Mouse (Mus musculus): ENCODE data around the gene Cyp26b1. TPM values are rescaled to one million over a fixed set of nuclear protein-coding genes. Genes with fewer than 3 reads are reported as not detected.

Gene Cyp26b1
- polyA plus RNA-seq, 1 experiment from 2014 or later: 47.1 TPM

- Histone ChIP-seq H3K27me3 (ENCODE audit: low read depth, poor library complexity, severe bottlenecking) (peaks cover 49% of the 10 kb centered on the region), H3K4me3 (no peak overlapping the region), H3K27ac (peak overlapping the region; percentile 75), H3K36me3 (peaks cover 28% of the 10 kb centered on the region), H3K9me3 (replicated peaks) (no peaks in the 10 kb centered on the region; the same call in 1 of the 2 replicates), H3K4me1 (peaks cover 56% of the 10 kb centered on the region)
- DNase-seq (ENCODE audit: low spot score): no peak
Observed at GRCm38 (mm10) chr6:84569590-84569989, 24.1 kb downstream of the Cyp26b1 start.

- H3K4me1 ChIP-seq: peaks cover 50% of the 10 kb centered on the region
- no peak for DNase-seq (ENCODE audit: low spot score)
- no peaks in the 10 kb centered on the region; the same call in 1 of the 2 replicates for H3K9me3 ChIP-seq (replicated peaks)
- peaks cover 21% of the 10 kb centered on the region for H3K36me3 ChIP-seq
- 72% methylated on average over 6 of the region's 6 CpGs for WGBS
- no peak overlapping the region for H3K4me3 ChIP-seq
- no peak overlapping the region for H3K27ac ChIP-seq
- H3K27me3 ChIP-seq (ENCODE audit: low read depth, poor library complexity, severe bottlenecking): peaks cover 45% of the 10 kb centered on the region
Observed at GRCm38 (mm10) chr6:84568880-84569279, 24.8 kb downstream of the Cyp26b1 start.

GRCm38 (mm10) chr6:84567696-84568095 is 26.0 kb downstream of the Cyp26b1 start:
- Histone ChIP-seq H3K4me1 (peaks cover 41% of the 10 kb centered on the region), H3K27me3 (ENCODE audit: low read depth, poor library complexity, severe bottlenecking) (peaks cover 36% of the 10 kb centered on the region), H3K27ac (no peak overlapping the region), H3K4me3 (no peak overlapping the region), H3K9me3 (replicated peaks) (no peaks in the 10 kb centered on the region; the same call in 1 of the 2 replicates), H3K36me3 (peaks cover 9% of the 10 kb centered on the region)
- DNase-seq (ENCODE audit: low spot score): no peak
- 80% methylated on average over 4 of the region's 4 CpGs for WGBS

GRCm38 (mm10) chr6:84566825-84567224 is 26.9 kb downstream of the Cyp26b1 start:
- Histone ChIP-seq H3K4me1 (peaks cover 41% of the 10 kb centered on the region), H3K36me3 (peaks cover under 1% of the 10 kb centered on the region; the same call in 1 of the 2 replicates), H3K4me3 (no peak overlapping the region), H3K27me3 (ENCODE audit: low read depth, poor library complexity, severe bottlenecking) (peaks cover 31% of the 10 kb centered on the region), H3K9me3 (replicated peaks) (no peaks in the 10 kb centered on the region; the same call in 1 of the 2 replicates), H3K27ac (no peak overlapping the region)
- DNase-seq (ENCODE audit: low spot score): no peak
- WGBS: 68% methylated on average over 2 of the region's 2 CpGs

GRCm38 (mm10) chr6:84565245-84565644 is 28.5 kb downstream of the Cyp26b1 start:
- DNase-seq (ENCODE audit: low spot score): no peak
- 0 out of 2 replicates have a peak overlapping the region, but pooled peaks have one; percentile 6 for H3K27ac ChIP-seq
- no peaks in the 10 kb centered on the region; the same call in 1 of the 2 replicates for H3K9me3 ChIP-seq (replicated peaks)
- peaks cover 30% of the 10 kb centered on the region for H3K4me1 ChIP-seq
- 67% methylated on average over 5 of the region's 5 CpGs for WGBS
- no peaks in the 10 kb centered on the region for H3K36me3 ChIP-seq
- H3K27me3 ChIP-seq (ENCODE audit: low read depth, poor library complexity, severe bottlenecking): peaks cover 31% of the 10 kb centered on the region
- H3K4me3 ChIP-seq: no peak overlapping the region

GRCm38 (mm10) chr6:84562948-84563347 is 30.8 kb downstream of the Cyp26b1 start:
- WGBS: 60% methylated on average over 4 of the region's 4 CpGs

GRCm38 (mm10) chr6:84561171-84561570 is 32.5 kb downstream of the Cyp26b1 start:
- DNase-seq (ENCODE audit: low spot score): no peak
- WGBS: 86% methylated on average over 1 of the region's 1 CpGs
- Histone ChIP-seq H3K27ac (no peak overlapping the region), H3K4me3 (no peak overlapping the region), H3K27me3 (ENCODE audit: low read depth, poor library complexity, severe bottlenecking) (peaks cover 17% of the 10 kb centered on the region; the same call in 1 of the 2 replicates), H3K36me3 (no peaks in the 10 kb centered on the region), H3K9me3 (replicated peaks) (no peaks in the 10 kb centered on the region; the same call in 1 of the 2 replicates), H3K4me1 (peaks cover 17% of the 10 kb centered on the region)

More at GRCm38 (mm10) chr6:84562948-84563347, 30.8 kb downstream of the Cyp26b1 start:
- Histone ChIP-seq H3K27ac (no peak overlapping the region), H3K9me3 (replicated peaks) (no peaks in the 10 kb centered on the region; the same call in 1 of the 2 replicates), H3K27me3 (ENCODE audit: low read depth, poor library complexity, severe bottlenecking) (peaks cover 21% of the 10 kb centered on the region; the same call in 1 of the 2 replicates), H3K4me1 (peaks cover 13% of the 10 kb centered on the region), H3K4me3 (no peak overlapping the region), H3K36me3 (no peaks in the 10 kb centered on the region)
- no peak for DNase-seq (ENCODE audit: low spot score)

- 68% methylated on average over 9 of the region's 9 CpGs for WGBS
- no peak for DNase-seq (ENCODE audit: low spot score)
- Histone ChIP-seq H3K9me3 (replicated peaks) (no peaks in the 10 kb centered on the region), H3K4me3 (no peak overlapping the region), H3K27me3 (ENCODE audit: low read depth, poor library complexity, severe bottlenecking) (no peaks in the 10 kb centered on the region), H3K4me1 (peaks cover 11% of the 10 kb centered on the region), H3K36me3 (no peaks in the 10 kb centered on the region), H3K27ac (no peak overlapping the region)
Observed at GRCm38 (mm10) chr6:84549852-84550437, 43.8 kb downstream of the Cyp26b1 start.

GRCm38 (mm10) chr6:84545428-84545827 is 48.3 kb downstream of the Cyp26b1 start:
- Histone ChIP-seq H3K9me3 (replicated peaks) (no peaks in the 10 kb centered on the region), H3K27me3 (ENCODE audit: low read depth, poor library complexity, severe bottlenecking) (no peaks in the 10 kb centered on the region), H3K36me3 (no peaks in the 10 kb centered on the region), H3K4me3 (no peak overlapping the region), H3K4me1 (peaks cover 7% of the 10 kb centered on the region), H3K27ac (no peak overlapping the region)
- DNase-seq (ENCODE audit: low spot score): no peak
- WGBS: 76% methylated on average over 2 of the region's 2 CpGs

- WGBS: 85% methylated on average over 3 of the region's 3 CpGs
- H3K36me3 ChIP-seq: no peaks in the 10 kb centered on the region
- peaks cover 18% of the 10 kb centered on the region for H3K4me1 ChIP-seq
- no peak overlapping the region for H3K27ac ChIP-seq
- no peaks in the 10 kb centered on the region for H3K9me3 ChIP-seq (replicated peaks)
- DNase-seq (ENCODE audit: low spot score): no peak
- 0 out of 2 replicates have a peak, but pooled peaks cover 4% of the 10 kb centered on the region for H3K27me3 ChIP-seq (ENCODE audit: low read depth, poor library complexity, severe bottlenecking)
- no peak overlapping the region for H3K4me3 ChIP-seq
Observed at GRCm38 (mm10) chr6:84544359-84544758, 49.3 kb downstream of the Cyp26b1 start.

GRCm38 (mm10) chr6:84543516-84543915 is 50.2 kb downstream of the Cyp26b1 start:
- DNase-seq (ENCODE audit: low spot score): no peak
- 26% methylated on average over 5 of the region's 5 CpGs for WGBS
- H3K4me3 ChIP-seq: no peak overlapping the region
- H3K9me3 ChIP-seq (replicated peaks): no peaks in the 10 kb centered on the region
- H3K27me3 ChIP-seq (ENCODE audit: low read depth, poor library complexity, severe bottlenecking): 0 out of 2 replicates have a peak, but pooled peaks cover 5% of the 10 kb centered on the region
- H3K36me3 ChIP-seq: no peaks in the 10 kb centered on the region
- peaks cover 18% of the 10 kb centered on the region for H3K4me1 ChIP-seq
- H3K27ac ChIP-seq: no peak overlapping the region

- Histone ChIP-seq H3K4me3 (no peak overlapping the region), H3K27ac (no peak overlapping the region), H3K27me3 (ENCODE audit: low read depth, poor library complexity, severe bottlenecking) (0 out of 2 replicates have a peak, but pooled peaks cover 5% of the 10 kb centered on the region), H3K4me1 (peaks cover 18% of the 10 kb centered on the region), H3K9me3 (replicated peaks) (no peaks in the 10 kb centered on the region), H3K36me3 (no peaks in the 10 kb centered on the region)
- no peak for DNase-seq (ENCODE audit: low spot score)
- 39% methylated on average over 4 of the region's 4 CpGs for WGBS
Observed at GRCm38 (mm10) chr6:84539924-84540323, 53.8 kb downstream of the Cyp26b1 start.

- WGBS: 73% methylated on average over 3 of the region's 3 CpGs
- DNase-seq (ENCODE audit: low spot score): no peak
- H3K9me3 ChIP-seq (replicated peaks): no peaks in the 10 kb centered on the region
- no peaks in the 10 kb centered on the region for H3K36me3 ChIP-seq
- H3K4me3 ChIP-seq: no peak overlapping the region
- H3K4me1 ChIP-seq: peaks cover 16% of the 10 kb centered on the region
- H3K27ac ChIP-seq: no peak overlapping the region
- H3K27me3 ChIP-seq (ENCODE audit: low read depth, poor library complexity, severe bottlenecking): 0 out of 2 replicates have a peak, but pooled peaks cover 5% of the 10 kb centered on the region
Observed at GRCm38 (mm10) chr6:84538681-84539080, 55.0 kb downstream of the Cyp26b1 start.

Measured in limb, embryonic 10.5 days (tissue).